Mouse (Mus musculus) liver, embryonic 13.5 days (tissue): ENCODE results near the gene Olfr1416. TPM values are rescaled to one million over a fixed set of nuclear protein-coding genes. Genes with fewer than 3 reads are reported as not detected.

ENCODE experiments used
- ATAC-seq: fragments of 200-750 bp; cut with Nextera tagmentation; 2 replicates; pipeline ENCODE4 v1.8.0; 2017; ENCODE audit warnings: low read depth, mild to moderate bottlenecking, moderate number of reproducible peaks, moderate library complexity
- DNase-seq: peaks from one replicate; pipeline ENCODE4 v3.0.0; 2022
- H3K27ac ChIP-seq: fragments of 300-500 bp; sonication (generic); 2 replicates; pipeline ENCODE4 v1.5.1; 2015; ENCODE audit warnings: moderate library complexity, mild to moderate bottlenecking, inconsistent platforms
- H3K27me3 ChIP-seq: fragments of 300-500 bp; sonication (generic); 2 replicates; pipeline ENCODE4 v1.6.1; 2015; ENCODE audit warnings: mild to moderate bottlenecking, inconsistent platforms
- H3K36me3 ChIP-seq: fragments of 300-500 bp; sonication (generic); 2 replicates; pipeline ENCODE4 v1.6.1; 2015; ENCODE audit warnings: mild to moderate bottlenecking, inconsistent platforms
- H3K4me1 ChIP-seq: fragments of 300-500 bp; sonication (generic); replicated peaks from 2 replicates; pipeline ENCODE4 v1.6.1; 2015; ENCODE audit warnings: inconsistent platforms
- H3K4me2 ChIP-seq: fragments of 300-500 bp; sonication (generic); 2 replicates; pipeline ENCODE4 v1.6.1; 2015; ENCODE audit warnings: inconsistent platforms, mild to moderate bottlenecking, moderate library complexity
- H3K4me3 ChIP-seq: fragments of 300-500 bp; sonication (generic); replicated peaks from 2 replicates; pipeline ENCODE4 v1.5.1; 2015; ENCODE audit warnings: mild to moderate bottlenecking, inconsistent platforms
- H3K9ac ChIP-seq: fragments of 300-500 bp; sonication (generic); 2 replicates; pipeline ENCODE4 v1.6.1; 2015; ENCODE audit warnings: mild to moderate bottlenecking, inconsistent platforms
- H3K9me3 ChIP-seq: fragments of 300-500 bp; sonication (generic); replicated peaks from 2 replicates; pipeline ENCODE4 v1.6.1; 2016; ENCODE audit warnings: inconsistent platforms
- WGBS: fragments of 180-500 bp; shearing (Covaris S2); methylation state at CpG from one replicate; pipeline ENCODE4 v1.1.7; 2015; ENCODE audit not compliant: insufficient replicate concordance; 5-methylcytosine and 5-hydroxymethylcytosine counted together
- polyA plus RNA-seq: library from polyadenylated mRNA; unstranded; fragments of >200 nt; fragmentation: Nextera tagmentation; extraction: Ambion mirVana; gene quantifications from 2 replicates; pipeline ENCODE4 v1.2.1, GENCODE M21; 2015

Olfr1416 gene
- polyA plus RNA-seq, 1 experiment from 2014 or later, result not detected

GRCm38 (mm10) chr1:92458416-92458815, 26.5 kb downstream of the Olfr1416 start:
- H3K36me3 ChIP-seq, result peaks cover 88% of the 10 kb centered on the region
- ATAC-seq, result no peak
- H3K9me3 ChIP-seq, result no peaks in the 10 kb centered on the region

GRCm38 (mm10) chr1:92457758-92458157, 27.2 kb downstream of the Olfr1416 start:
- ATAC-seq (no peak), DNase-seq (no peak)
- peaks cover 89% of the 10 kb centered on the region for H3K36me3 ChIP-seq
- H3K27ac ChIP-seq, result no peak overlapping the region
- H3K4me2 ChIP-seq, result no peak overlapping the region
- no peak overlapping the region for H3K4me3 ChIP-seq
- H3K4me1 ChIP-seq, result no peaks in the 10 kb centered on the region
- H3K9me3 ChIP-seq, result no peaks in the 10 kb centered on the region
- H3K9ac ChIP-seq, result no peak overlapping the region
- H3K27me3 ChIP-seq, result no peaks in the 10 kb centered on the region

More at GRCm38 (mm10) chr1:92458416-92458815, 26.5 kb downstream of the Olfr1416 start:
- no peak for DNase-seq
- no peak overlapping the region for H3K27ac ChIP-seq
- 85% methylated on average over 6 of the region's 6 CpGs for WGBS
- H3K4me3 ChIP-seq, result no peak overlapping the region
- H3K4me2 ChIP-seq, result no peak overlapping the region
- H3K4me1 ChIP-seq, result no peaks in the 10 kb centered on the region
- H3K9ac ChIP-seq, result no peak overlapping the region
- no peaks in the 10 kb centered on the region for H3K27me3 ChIP-seq

DNA sequence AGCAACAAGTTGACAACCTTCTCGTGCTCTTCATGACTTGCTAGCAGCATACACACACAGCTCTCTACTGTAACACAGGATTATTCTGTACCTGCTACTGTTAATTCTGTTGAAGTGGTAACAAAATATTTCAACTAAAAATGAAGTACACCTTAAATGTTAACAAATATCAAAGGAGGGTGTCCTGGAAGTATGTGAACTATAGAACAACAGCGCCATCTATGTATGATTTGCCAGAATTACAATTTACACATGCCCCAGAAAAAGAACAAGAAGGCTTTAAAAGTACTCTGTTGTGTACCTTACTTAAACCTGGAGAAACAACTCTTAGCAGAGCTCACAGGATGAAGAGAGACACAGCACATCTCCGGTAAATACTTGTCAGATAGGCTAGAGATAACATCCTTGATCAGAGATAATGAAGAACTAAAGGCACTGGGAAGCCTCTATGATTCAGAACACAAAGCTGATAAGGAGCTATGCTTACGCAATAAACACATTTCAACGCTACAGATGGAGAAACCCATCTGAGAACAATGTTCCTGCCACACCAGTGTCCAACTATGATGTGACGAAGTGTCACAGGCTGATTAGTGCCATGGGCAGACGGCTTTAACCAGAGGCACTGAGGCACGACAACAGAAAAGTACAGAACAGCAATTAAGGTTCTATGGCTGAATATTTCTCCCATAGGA, 31.0 kb downstream of the Olfr1416 start:
- ATAC-seq (no peak), DNase-seq (no peak)
- Histone ChIP-seq H3K4me3 (no peak overlapping the region), H3K27ac (no peak overlapping the region), H3K36me3 (peaks cover 89% of the 10 kb centered on the region), H3K4me2 (no peak overlapping the region), H3K27me3 (no peaks in the 10 kb centered on the region), H3K9me3 (no peaks in the 10 kb centered on the region), H3K4me1 (no peaks in the 10 kb centered on the region), H3K9ac (no peak overlapping the region)
- 59% methylated on average over 8 of the region's 8 CpGs for WGBS

DNA sequence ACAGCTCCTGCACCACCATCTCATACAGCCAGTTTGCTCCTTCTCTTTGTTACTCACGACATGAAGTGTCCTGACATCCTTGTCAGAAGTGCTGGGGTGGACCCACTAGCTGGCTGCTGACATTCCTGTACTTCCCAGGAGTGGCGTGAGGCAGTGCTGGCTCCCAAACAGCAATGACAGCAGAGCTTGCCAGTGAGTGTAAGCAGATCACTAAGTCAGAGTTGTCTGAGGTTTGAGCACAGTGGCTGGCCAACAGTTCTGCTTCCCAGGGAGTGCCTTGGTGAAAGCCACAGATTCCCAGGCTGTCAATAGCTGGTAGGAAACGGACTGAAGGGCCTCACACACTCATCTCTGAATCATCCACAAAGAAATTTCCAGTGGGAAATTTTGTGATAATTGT, 36.6 kb downstream of the Olfr1416 start:
- DNase-seq, result no peak
- no peak overlapping the region for H3K9ac ChIP-seq
- no peaks in the 10 kb centered on the region for H3K4me1 ChIP-seq
- H3K27me3 ChIP-seq, result no peaks in the 10 kb centered on the region
- no peak overlapping the region for H3K4me3 ChIP-seq
- WGBS, result 74% methylated on average over 3 of the region's 3 CpGs
- peaks cover 87% of the 10 kb centered on the region for H3K36me3 ChIP-seq
- no peak for ATAC-seq
- no peak overlapping the region for H3K4me2 ChIP-seq
- no peaks in the 10 kb centered on the region for H3K9me3 ChIP-seq
- H3K27ac ChIP-seq, result no peak overlapping the region

- WGBS, result 22% methylated on average over 6 of the region's 6 CpGs
- Histone ChIP-seq H3K9ac (no peak overlapping the region), H3K9me3 (no peaks in the 10 kb centered on the region), H3K4me1 (peaks cover 34% of the 10 kb centered on the region), H3K36me3 (peaks cover 73% of the 10 kb centered on the region), H3K27me3 (no peaks in the 10 kb centered on the region), H3K4me2 (no peak overlapping the region), H3K27ac (no peak overlapping the region), H3K4me3 (no peak overlapping the region)
- ATAC-seq, result peak; percentile 94
- peak; percentile 41 for DNase-seq
Observed at GRCm38 (mm10) chr1:92441453-92442063, 43.4 kb downstream of the Olfr1416 start.

GRCm38 (mm10) chr1:92440066-92440750, 44.7 kb downstream of the Olfr1416 start:
- ATAC-seq (no peak), DNase-seq (no peak)
- 79% methylated on average over 9 of the region's 9 CpGs for WGBS

GRCm38 (mm10) chr1:92437678-92438271, 47.1 kb downstream of the Olfr1416 start:
- H3K9ac ChIP-seq, result no peak overlapping the region
- no peak for DNase-seq
- peaks cover 34% of the 10 kb centered on the region for H3K4me1 ChIP-seq
- H3K27me3 ChIP-seq, result no peaks in the 10 kb centered on the region
- H3K27ac ChIP-seq, result no peak overlapping the region
- H3K9me3 ChIP-seq, result no peaks in the 10 kb centered on the region
- ATAC-seq, result no peak
- 51% methylated on average over 9 of the region's 9 CpGs for WGBS
- peaks cover 47% of the 10 kb centered on the region for H3K36me3 ChIP-seq
- no peak overlapping the region for H3K4me2 ChIP-seq
- no peak overlapping the region for H3K4me3 ChIP-seq

More at GRCm38 (mm10) chr1:92440066-92440750, 44.7 kb downstream of the Olfr1416 start:
- H3K4me3 ChIP-seq, result no peak overlapping the region
- no peak overlapping the region for H3K27ac ChIP-seq
- peaks cover 63% of the 10 kb centered on the region for H3K36me3 ChIP-seq
- H3K27me3 ChIP-seq, result no peaks in the 10 kb centered on the region
- peaks cover 34% of the 10 kb centered on the region for H3K4me1 ChIP-seq
- H3K4me2 ChIP-seq, result no peak overlapping the region
- no peaks in the 10 kb centered on the region for H3K9me3 ChIP-seq
- H3K9ac ChIP-seq, result no peak overlapping the region

- H3K9ac ChIP-seq, result no peak overlapping the region
- H3K9me3 ChIP-seq, result no peaks in the 10 kb centered on the region
- no peak overlapping the region for H3K4me3 ChIP-seq
- H3K27me3 ChIP-seq, result no peaks in the 10 kb centered on the region
- H3K27ac ChIP-seq, result no peak overlapping the region
- peaks cover 38% of the 10 kb centered on the region for H3K36me3 ChIP-seq
- ATAC-seq, result no peak
- no peak overlapping the region for H3K4me2 ChIP-seq
- no peak for DNase-seq
- WGBS, result 64% methylated on average over 4 of the region's 4 CpGs
- H3K4me1 ChIP-seq, result peaks cover 25% of the 10 kb centered on the region
Observed at GRCm38 (mm10) chr1:92436831-92437321, 48.0 kb downstream of the Olfr1416 start.

DNA sequence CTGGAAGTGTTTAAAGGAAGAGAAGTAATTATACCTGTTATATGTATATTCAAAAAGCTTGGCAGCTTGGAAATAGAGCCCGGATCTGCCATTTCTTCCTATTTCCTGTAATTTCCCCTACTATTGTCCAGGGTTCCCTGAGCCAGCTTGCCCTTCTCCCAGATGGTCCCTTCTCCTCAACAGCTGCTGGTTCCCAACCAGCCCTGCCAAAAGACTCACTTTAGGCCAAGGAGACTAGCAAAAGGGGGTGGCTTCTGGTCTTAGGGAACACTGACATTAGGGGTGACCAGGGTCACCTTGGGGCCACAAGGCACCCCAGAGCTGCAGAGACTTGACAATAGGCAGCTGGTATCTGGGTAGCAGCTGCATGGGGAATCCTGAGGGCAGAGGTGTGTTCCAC, 49.9 kb downstream of the Olfr1416 start:
- 52% methylated on average over 1 of the region's 1 CpGs for WGBS
- H3K4me2 ChIP-seq, result no peak overlapping the region
- ATAC-seq, result no peak

DNA sequence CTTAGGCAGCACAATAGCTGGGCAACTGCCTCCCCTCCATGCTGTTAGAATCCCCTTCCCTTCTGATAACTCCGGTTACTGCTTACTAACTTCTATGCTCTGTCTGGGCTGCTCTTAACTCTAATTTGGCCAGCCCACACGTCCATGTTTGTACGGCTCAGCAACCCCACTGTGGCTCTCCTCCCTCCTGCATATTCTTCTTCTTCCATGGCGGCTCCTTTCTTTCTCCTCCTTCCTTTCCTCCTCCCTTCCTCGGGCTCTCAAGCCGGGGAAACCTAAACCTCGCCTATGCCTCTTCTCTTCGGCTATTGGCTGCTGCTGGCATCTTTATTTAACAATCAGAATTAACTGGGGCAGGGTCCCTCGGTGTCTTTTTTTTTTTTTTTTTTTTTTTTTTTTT, 52.1 kb downstream of the Olfr1416 start:
- ATAC-seq, result no peak
- H3K27ac ChIP-seq, result no peak overlapping the region
- H3K4me3 ChIP-seq, result no peak overlapping the region
- no peaks in the 10 kb centered on the region for H3K27me3 ChIP-seq
- DNase-seq, result no peak
- H3K9me3 ChIP-seq, result no peaks in the 10 kb centered on the region
- 0 out of 2 replicates have a peak, but pooled peaks cover under 1% of the 10 kb centered on the region for H3K36me3 ChIP-seq
- H3K4me2 ChIP-seq, result no peak overlapping the region
- WGBS, result 67% methylated on average over 9 of the region's 9 CpGs
- 0 out of 2 replicates have a peak, but pooled peaks cover under 1% of the 10 kb centered on the region for H3K4me1 ChIP-seq
- no peak overlapping the region for H3K9ac ChIP-seq

More for the DNA sequence above, 49.9 kb downstream of the Olfr1416 start:
- DNase-seq, result no peak
- Histone ChIP-seq H3K9me3 (no peaks in the 10 kb centered on the region), H3K4me3 (no peak overlapping the region), H3K27ac (no peak overlapping the region), H3K27me3 (no peaks in the 10 kb centered on the region), H3K36me3 (peaks cover 22% of the 10 kb centered on the region), H3K4me1 (peaks cover 18% of the 10 kb centered on the region), H3K9ac (no peak overlapping the region)

DNA sequence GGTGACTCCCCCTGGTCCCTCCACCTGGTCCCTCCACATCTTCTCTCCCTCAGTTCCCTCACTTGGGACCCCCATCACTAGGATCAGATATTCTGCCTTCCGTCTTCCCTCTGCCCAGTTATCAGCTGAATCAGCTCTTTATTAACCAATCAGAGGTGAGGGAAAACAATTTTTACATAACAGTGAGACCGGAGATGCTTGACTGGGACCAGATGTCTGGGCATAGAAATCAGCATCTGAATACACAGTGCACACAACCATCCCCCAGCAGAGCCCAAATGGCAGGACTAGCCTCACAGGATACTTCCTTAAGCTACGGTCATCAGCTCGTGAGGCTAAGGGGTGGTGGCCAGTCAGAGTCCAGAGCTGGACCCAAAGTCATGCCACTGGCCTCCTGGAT, 52.8 kb downstream of the Olfr1416 start:
- no peaks in the 10 kb centered on the region for H3K4me1 ChIP-seq
- WGBS, result 72% methylated on average over 4 of the region's 4 CpGs
- no peak overlapping the region for H3K4me2 ChIP-seq
- no peaks in the 10 kb centered on the region for H3K27me3 ChIP-seq
- H3K9me3 ChIP-seq, result no peaks in the 10 kb centered on the region
- H3K36me3 ChIP-seq, result no peaks in the 10 kb centered on the region
- ATAC-seq (no peak), DNase-seq (no peak)
- no peak overlapping the region for H3K27ac ChIP-seq
- H3K9ac ChIP-seq, result no peak overlapping the region
- no peak overlapping the region for H3K4me3 ChIP-seq
